8 mouse cellular contexts compared by ENCODE assay signal in genomic region chr17:10507466-10507865, GRCm38 (mm10).
A peak's percentile ranks its signal among the peaks of the same experiment; 100 is the strongest.
DNase-seq lines count a peak whose midpoint lies in the region; ATAC-seq and TF ChIP-seq lines count a peak whose summit lies in the region.
"Had no signal": no experiment of that assay in that cellular context is flagged by ENCODE, and none has a peak within 500 bp of the region (broad histone marks: within the 10 kb centered on the region; RNA-seq: fewer than 3 reads in every experiment).

No protein-coding gene starts in this region.

- 0 out of 2 replicates have a peak overlapping the region, but pooled peaks have one; percentile 2 for H3K4me2 ChIP-seq in hindbrain, postnatal 0 days (ENCODE audit: low read depth, low read length)

- H3K9me3 ChIP-seq in hindbrain, postnatal 0 days (ENCODE audit: low read length) = no peaks in the 10 kb centered on the region

- no peaks in the 10 kb centered on the region for H3K36me3 ChIP-seq in hindbrain, postnatal 0 days (ENCODE audit: insufficient read depth, low read length)

- peak; percentile 97 for ATAC-seq in hindbrain, postnatal 0 days
- ATAC-seq in inflammation-experienced regulatory T-cells, adult 6 months = no peak

- 0 out of 2 replicates have a peak, but pooled peaks cover 5% of the 10 kb centered on the region for H3K4me1 ChIP-seq in hindbrain, postnatal 0 days (ENCODE audit: insufficient read depth, low read length)

- peak; percentile 44 for DNase-seq in retina, postnatal 1 day
- no peak for DNase-seq in retina, embryonic 14.5 days (ENCODE audit: low spot score)
- DNase-seq in cerebellum, postnatal 14 days = peak; percentile 68 to 69
- peak; percentile 85 for DNase-seq in hindbrain, postnatal 0 days (ENCODE audit: low spot score)
- peak; percentile 49 for DNase-seq in right cerebral cortex, postnatal 4 days
- no peak for DNase-seq in urinary bladder, postnatal 4 days (ENCODE audit: low spot score in 2 of 2)

- H3K9ac ChIP-seq in hindbrain, postnatal 0 days (replicated peaks; ENCODE audit: low read length) = no peak overlapping the region

- WGBS in hindbrain, postnatal 0 days = 23% methylated on average over 10 of the region's 10 CpGs

- no peak overlapping the region for H3K4me3 ChIP-seq in hindbrain, postnatal 0 days (ENCODE audit: low read length)

- no peaks in the 10 kb centered on the region for H3K27me3 ChIP-seq in hindbrain, postnatal 0 days (ENCODE audit: insufficient read depth, low read length)

- TF ChIP-seq CTCF in hindbrain, postnatal 0 days (IDR thresholded peaks at IDR 0.05; ENCODE audit: low read depth) = no peak

- peak overlapping the region; percentile 77 for H3K27ac ChIP-seq in hindbrain, postnatal 0 days
- H3K27ac ChIP-seq: macrophage had no signal

Comparison
In these comparisons a context has a peak if more than half of its experiments do, and no peak if none do; other contexts are left out.
1. DNase-seq: peak in retina, postnatal 1 day (single experiment), cerebellum, postnatal 14 days (2 of 2), hindbrain, postnatal 0 days (single experiment) and right cerebral cortex, postnatal 4 days (single experiment); none in retina, embryonic 14.5 days (single experiment) and urinary bladder, postnatal 4 days (0 of 2).